Comparison of ENCODE assay signal across 13 mouse cellular contexts in the genomic region with DNA sequence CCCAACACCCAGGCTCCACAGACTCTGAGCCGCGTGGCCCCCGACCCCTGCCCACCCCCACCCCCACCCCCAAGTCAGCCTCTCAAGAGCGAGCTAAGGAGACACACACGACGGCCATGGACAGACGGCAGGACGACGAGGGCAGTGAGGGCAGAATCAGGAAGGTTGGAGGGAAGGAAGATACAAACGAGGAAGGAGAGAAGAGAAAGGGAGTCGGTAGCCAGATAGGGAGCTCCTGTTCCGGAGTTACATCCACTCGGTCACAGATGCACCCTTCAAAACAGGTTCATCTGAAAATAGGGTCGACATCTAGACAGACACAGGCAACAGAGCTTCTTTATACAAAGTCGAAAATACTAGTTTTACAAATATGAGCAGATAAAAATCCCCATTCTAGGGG. TPM values are rescaled to one million over a fixed set of nuclear protein-coding genes. Genes with fewer than 3 reads are reported as not detected.
DNase-seq lines count a peak whose midpoint lies in the region; ATAC-seq and TF ChIP-seq lines count a peak whose summit lies in the region.
"Had no signal": no experiment of that assay in that cellular context is flagged by ENCODE, and none has a peak within 500 bp of the region (broad histone marks: within the 10 kb centered on the region; RNA-seq: fewer than 3 reads in every experiment).

No protein-coding gene starts in this region.

- H3K4me3 ChIP-seq in midbrain, embryonic 10.5 days: peak overlapping the region; percentile 57
- no peak overlapping the region for H3K4me3 ChIP-seq in midbrain, embryonic 16.5 days (ENCODE audit: low read depth, low read length)
- H3K4me3 ChIP-seq in intestine, postnatal 0 days (ENCODE audit: low read depth, low read length): peak overlapping the region; percentile 48; the same call in 1 of the 2 replicates

- H3K4me1 ChIP-seq in midbrain, embryonic 10.5 days: peaks cover 85% of the 10 kb centered on the region
- H3K4me1 ChIP-seq in midbrain, embryonic 16.5 days (ENCODE audit: control insufficient read depth, insufficient read depth, low read length): peaks cover 47% of the 10 kb centered on the region
- peaks cover 16% of the 10 kb centered on the region; the same call in 1 of the 2 replicates for H3K4me1 ChIP-seq in intestine, postnatal 0 days (replicated peaks; ENCODE audit: control insufficient read depth, insufficient read depth, low read length)

- DNase-seq in embryo, embryonic 10.5 days (ENCODE audit: low spot score): peak; percentile 45
- no peak for DNase-seq in embryo, embryonic 11 days
- no peak for DNase-seq in midbrain, embryonic 10.5 days (ENCODE audit: low spot score)
- DNase-seq in testis, postnatal 10 days (ENCODE audit: low spot score): no peak
- no peak for DNase-seq in layer of hippocampus, postnatal 36 days
- DNase-seq in left cerebral cortex, adult 11 months (ENCODE audit: low spot score): no peak
- DNase-seq: left cerebral cortex, postnatal 4 days; lung, postnatal 10 days; thymus, adult 2 months had no signal

- no peaks in the 10 kb centered on the region for H3K9me3 ChIP-seq in midbrain, embryonic 10.5 days (replicated peaks)
- no peaks in the 10 kb centered on the region for H3K9me3 ChIP-seq in midbrain, embryonic 16.5 days (replicated peaks; ENCODE audit: control insufficient read depth, low read length, poor library complexity, severe bottlenecking)
- no peaks in the 10 kb centered on the region for H3K9me3 ChIP-seq in intestine, postnatal 0 days (ENCODE audit: control insufficient read depth)

- ATAC-seq in midbrain, embryonic 16.5 days: no peak
- ATAC-seq in intestine, postnatal 0 days: no peak

- peaks cover 18% of the 10 kb centered on the region for H3K36me3 ChIP-seq in midbrain, embryonic 10.5 days
- 0 out of 2 replicates have a peak, but pooled peaks cover 5% of the 10 kb centered on the region for H3K36me3 ChIP-seq in midbrain, embryonic 16.5 days (ENCODE audit: control insufficient read depth, insufficient read depth, low read length)
- H3K36me3 ChIP-seq in intestine, postnatal 0 days (ENCODE audit: control insufficient read depth, insufficient read depth): peaks cover 8% of the 10 kb centered on the region; the same call in 1 of the 2 replicates
- H3K36me3 ChIP-seq: G1E had no signal

- WGBS in midbrain, embryonic 10.5 days: 0% methylated on average over 15 of the region's 15 CpGs
- 12% methylated on average over 15 of the region's 15 CpGs for WGBS in midbrain, embryonic 16.5 days
- WGBS in intestine, postnatal 0 days: 24% methylated on average over 15 of the region's 15 CpGs

- H3K4me2 ChIP-seq in midbrain, embryonic 16.5 days (ENCODE audit: low read length): no peak overlapping the region
- no peak overlapping the region for H3K4me2 ChIP-seq in intestine, postnatal 0 days (replicated peaks; ENCODE audit: low read depth)

- H3K9ac ChIP-seq in midbrain, embryonic 16.5 days (ENCODE audit: low read depth, low read length): no peak overlapping the region
- H3K9ac ChIP-seq in intestine, postnatal 0 days (ENCODE audit: low read depth, low read length): no peak overlapping the region

- H3K27ac ChIP-seq in midbrain, embryonic 10.5 days (replicated peaks): no peak overlapping the region
- no peak overlapping the region for H3K27ac ChIP-seq in midbrain, embryonic 16.5 days (ENCODE audit: low read length)
- H3K27ac ChIP-seq in intestine, postnatal 0 days (ENCODE audit: low read depth, low read length): no peak overlapping the region

- H3K27me3 ChIP-seq in midbrain, embryonic 10.5 days (ENCODE audit: low read depth, poor library complexity, severe bottlenecking): peaks cover 79% of the 10 kb centered on the region
- peaks cover 31% of the 10 kb centered on the region for H3K27me3 ChIP-seq in midbrain, embryonic 16.5 days (ENCODE audit: control insufficient read depth, insufficient read depth, low read depth, low read length)
- H3K27me3 ChIP-seq in intestine, postnatal 0 days (replicated peaks; ENCODE audit: control insufficient read depth, insufficient read depth, low read length): peaks cover 47% of the 10 kb centered on the region

- no peak for TF ChIP-seq CTCF in intestine, postnatal 0 days (IDR thresholded peaks at IDR 0.05; ENCODE audit: low read depth)

RNA-seq across cellular contexts. Expression of gene Cbx8, which starts 4.3 kb away (rescaled TPM):
- 13.5 and 15.0 TPM in 2 replicates for polyA plus RNA-seq in midbrain, embryonic 10.5 days (2016; fragmentation: Nextera tagmentation; extraction: Ambion mirVana)
- polyA plus RNA-seq in midbrain, embryonic 16.5 days (2015; fragmentation: Nextera tagmentation; extraction: Ambion mirVana): 8.5 and 8.6 TPM in 2 replicates
- 6.4 and 6.6 TPM in 2 replicates for polyA plus RNA-seq in intestine, postnatal 0 days (2015; fragmentation: Nextera tagmentation; extraction: Ambion mirVana)
- total RNA-seq in layer of hippocampus, postnatal 36 days (2021): 10 to 100 TPM; 11.2 to 13.6 TPM
- total RNA-seq: G1E had no signal
- polyA plus RNA-seq: G1E had no signal

RNA-seq across cellular contexts. Expression of gene Cbx2, which starts 13.7 kb away (rescaled TPM):
- 108 and 110 TPM in 2 replicates for polyA plus RNA-seq in midbrain, embryonic 10.5 days (2016; fragmentation: Nextera tagmentation; extraction: Ambion mirVana)
- 13.3 and 18.0 TPM in 2 replicates for polyA plus RNA-seq in midbrain, embryonic 16.5 days (2015; fragmentation: Nextera tagmentation; extraction: Ambion mirVana)
- polyA plus RNA-seq in intestine, postnatal 0 days (2015; fragmentation: Nextera tagmentation; extraction: Ambion mirVana): 4.9 TPM in 2 replicates
- total RNA-seq in layer of hippocampus, postnatal 36 days (2021): 1 to 10 TPM; 4.0 to 4.4 TPM
- polyA plus RNA-seq: G1E had no signal

RNA-seq across cellular contexts. Expression of gene Enpp7, which starts 48.5 kb away (rescaled TPM):
- not detected in 2 replicates for polyA plus RNA-seq in midbrain, embryonic 10.5 days (2016; fragmentation: Nextera tagmentation; extraction: Ambion mirVana)
- not detected in 2 replicates for polyA plus RNA-seq in midbrain, embryonic 16.5 days (2015; fragmentation: Nextera tagmentation; extraction: Ambion mirVana)
- 30.9 and 32.3 TPM in 2 replicates for polyA plus RNA-seq in intestine, postnatal 0 days (2015; fragmentation: Nextera tagmentation; extraction: Ambion mirVana)
- total RNA-seq in layer of hippocampus, postnatal 36 days (2021): not detected
- total RNA-seq: G1E; heart, postnatal 36 days; left cerebral cortex, postnatal 4 days had no signal
- polyA plus RNA-seq: G1E had no signal

RNA-seq across cellular contexts. Expression of gene Cbx4, which starts 49.6 kb away (rescaled TPM):
- polyA plus RNA-seq in midbrain, embryonic 10.5 days (2016; fragmentation: Nextera tagmentation; extraction: Ambion mirVana): 5.1 and 7.1 TPM in 2 replicates
- polyA plus RNA-seq in midbrain, embryonic 16.5 days (2015; fragmentation: Nextera tagmentation; extraction: Ambion mirVana): 23.9 and 25.6 TPM in 2 replicates
- 6.5 and 7.6 TPM in 2 replicates for polyA plus RNA-seq in intestine, postnatal 0 days (2015; fragmentation: Nextera tagmentation; extraction: Ambion mirVana)
- 10 to 100 TPM; 57.3 to 59.4 TPM for total RNA-seq in layer of hippocampus, postnatal 36 days (2021)
- total RNA-seq: G1E had no signal

Comparison
In these comparisons a context has a peak if more than half of its experiments do, and no peak if none do; other contexts are left out.
1. RNA of gene Enpp7, which starts 48.5 kb away (polyA plus RNA-seq): 30.9 to 32.3 TPM in intestine, postnatal 0 days; not detected in midbrain, embryonic 10.5 days and not detected in midbrain, embryonic 16.5 days; every median in the first group is over 10 times any median in the second.